Mouse (Mus musculus): ENCODE results near the gene Epor.

- TF ChIP-seq CTCF (IDR thresholded peaks at IDR 0.05; ENCODE audit: control insufficient read depth, insufficient read depth, insufficient read length) (no peak), FOSL1 (IDR thresholded peaks at IDR 0.05; ENCODE audit: insufficient read depth, low read length, poor library complexity, severe bottlenecking) (no peak), MYOG (IDR thresholded peaks at IDR 0.05; ENCODE audit: control insufficient read depth, extremely low read depth, insufficient read length) (no peak)
Observed at GRCm38 (mm10) chr9:21968883-21969282, 5.6 kb upstream of the Epor start.

All from C2C12 (cell line).